In genomic region chr3:85543652-85544051, GRCm38 (mm10) we compare ENCODE assay signal across 8 mouse cellular contexts. TPM values are rescaled to one million over a fixed set of nuclear protein-coding genes. Genes with fewer than 3 reads are reported as not detected.
DNase-seq lines count a peak whose midpoint lies in the region; ATAC-seq lines count a peak whose summit lies in the region.

No protein-coding gene starts in this region.

- H3K9me3 ChIP-seq in limb, embryonic 11.5 days (ENCODE audit: control insufficient read depth, low read length), result no peaks in the 10 kb centered on the region
- no peaks in the 10 kb centered on the region for H3K9me3 ChIP-seq in limb, embryonic 10.5 days (replicated peaks)

- no peak for ATAC-seq in limb, embryonic 11.5 days (ENCODE audit: insufficient number of reproducible peaks, low FRiP score, low TSS enrichment, low read depth)

- H3K36me3 ChIP-seq in limb, embryonic 11.5 days (ENCODE audit: control insufficient read depth, insufficient read depth, low read length), result no peaks in the 10 kb centered on the region
- no peaks in the 10 kb centered on the region for H3K36me3 ChIP-seq in limb, embryonic 10.5 days

- H3K4me1 ChIP-seq in limb, embryonic 11.5 days (ENCODE audit: control insufficient read depth, insufficient read depth, low read length), result no peaks in the 10 kb centered on the region
- no peaks in the 10 kb centered on the region for H3K4me1 ChIP-seq in limb, embryonic 10.5 days

- H3K4me2 ChIP-seq in limb, embryonic 11.5 days (ENCODE audit: low read depth, severe bottlenecking), result no peak overlapping the region

- H3K27me3 ChIP-seq in limb, embryonic 11.5 days (ENCODE audit: control insufficient read depth, insufficient read depth, low read length), result no peaks in the 10 kb centered on the region
- no peaks in the 10 kb centered on the region for H3K27me3 ChIP-seq in limb, embryonic 10.5 days (ENCODE audit: low read depth, poor library complexity, severe bottlenecking)

- no peak overlapping the region for H3K9ac ChIP-seq in limb, embryonic 11.5 days (ENCODE audit: low read length)

- DNase-seq in adrenal gland, postnatal 25 days, result peak; percentile 13
- no peak for DNase-seq in adrenal gland, adult 8-10 months
- DNase-seq in limb, embryonic 11.5 days (ENCODE audit: low spot score), result peak; percentile 29
- no peak for DNase-seq in limb, embryonic 10.5 days (ENCODE audit: low spot score)
- peak; percentile 38 for DNase-seq in embryo, embryonic 11 days
- peak; percentile 2 for DNase-seq in skeletal muscle tissue, adult 2 months (ENCODE audit: low read depth, low spot score)
- DNase-seq in right cerebral cortex, postnatal 36 days (ENCODE audit: low spot score in 2 of 2), result no peak
- no peak for DNase-seq in layer of hippocampus, adult 18-20 months (ENCODE audit: low spot score in 2 of 2)

- WGBS in limb, embryonic 11.5 days, result 59% methylated on average over 2 of the region's 2 CpGs
- WGBS in limb, embryonic 10.5 days, result 58% methylated on average over 2 of the region's 2 CpGs

- H3K4me3 ChIP-seq in limb, embryonic 11.5 days (ENCODE audit: low read depth, low read length), result no peak overlapping the region
- H3K4me3 ChIP-seq in limb, embryonic 10.5 days, result no peak overlapping the region

- H3K27ac ChIP-seq in limb, embryonic 11.5 days (replicated peaks; ENCODE audit: low read depth, low read length), result no peak overlapping the region
- H3K27ac ChIP-seq in limb, embryonic 10.5 days, result no peak overlapping the region

RNA-seq across cellular contexts. Expression of gene Gatb, which starts 30.3 kb away (rescaled TPM):
- total RNA-seq in adrenal gland, postnatal 25 days (2021), result 37.2 and 48.3 TPM in 2 replicates
- 10 to 100 TPM; 37.4 to 63.7 (median 49.0) TPM for total RNA-seq in adrenal gland, adult 8-10 months (2022)
- polyA plus RNA-seq in limb, embryonic 11.5 days (2014; fragmentation: Nextera tagmentation; extraction: Ambion mirVana), result 27.7 and 28.1 TPM in 2 replicates
- 26.5 and 29.5 TPM in 2 replicates for polyA plus RNA-seq in limb, embryonic 10.5 days (2016; fragmentation: Nextera tagmentation; extraction: Ambion mirVana)
- total RNA-seq in layer of hippocampus, adult 18-20 months (2021), result 10 to 100 TPM; 22.3 to 22.7 TPM

Comparison
In these comparisons a context has a peak if more than half of its experiments do, and no peak if none do; other contexts are left out.
1. DNase-seq: peak in adrenal gland, postnatal 25 days (single experiment), limb, embryonic 11.5 days (single experiment), embryo, embryonic 11 days (single experiment) and skeletal muscle tissue, adult 2 months (single experiment); none in adrenal gland, adult 8-10 months (single experiment), limb, embryonic 10.5 days (single experiment), right cerebral cortex, postnatal 36 days (0 of 2) and layer of hippocampus, adult 18-20 months (0 of 2).